Comparison of ENCODE assay signal across 12 mouse cellular contexts in genomic region chr10:92225818-92226217, GRCm38 (mm10).
DNase-seq lines count a peak whose midpoint lies in the region; ATAC-seq and TF ChIP-seq lines count a peak whose summit lies in the region.
"Had no signal": no experiment of that assay in that cellular context is flagged by ENCODE, and none has a peak within 500 bp of the region (broad histone marks: within the 10 kb centered on the region; RNA-seq: fewer than 3 reads in every experiment).

No protein-coding gene starts in this region.

- no peaks in the 10 kb centered on the region for H3K27me3 ChIP-seq in kidney, postnatal 0 days (ENCODE audit: insufficient read depth, low read length)
- H3K27me3 ChIP-seq in midbrain, embryonic 14.5 days (ENCODE audit: control insufficient read depth, insufficient read depth, low read length), result no peaks in the 10 kb centered on the region
- no peaks in the 10 kb centered on the region for H3K27me3 ChIP-seq in midbrain, embryonic 13.5 days
- H3K27me3 ChIP-seq: heart, embryonic 13.5 days had no signal

- H3K9ac ChIP-seq in kidney, postnatal 0 days (ENCODE audit: low read depth, low read length), result no peak overlapping the region
- H3K9ac ChIP-seq in midbrain, embryonic 14.5 days (replicated peaks; ENCODE audit: low read length), result no peak overlapping the region
- no peak overlapping the region for H3K9ac ChIP-seq in midbrain, embryonic 13.5 days (replicated peaks)
- H3K9ac ChIP-seq: heart, embryonic 13.5 days; liver, postnatal 0 days had no signal

- no peak overlapping the region for H3K27ac ChIP-seq in kidney, postnatal 0 days
- H3K27ac ChIP-seq in midbrain, embryonic 14.5 days (replicated peaks; ENCODE audit: low read depth, low read length), result no peak overlapping the region
- H3K27ac ChIP-seq in midbrain, embryonic 13.5 days, result no peak overlapping the region
- H3K27ac ChIP-seq: heart, embryonic 13.5 days had no signal

- H3K36me3 ChIP-seq in kidney, postnatal 0 days (ENCODE audit: insufficient read depth, low read length), result no peaks in the 10 kb centered on the region
- no peaks in the 10 kb centered on the region for H3K36me3 ChIP-seq in midbrain, embryonic 14.5 days (ENCODE audit: control insufficient read depth, insufficient read depth, low read length)
- no peaks in the 10 kb centered on the region for H3K36me3 ChIP-seq in midbrain, embryonic 13.5 days
- H3K36me3 ChIP-seq: heart, embryonic 13.5 days had no signal

- H3K4me1 ChIP-seq in kidney, postnatal 0 days (replicated peaks; ENCODE audit: insufficient read depth, low read length), result no peaks in the 10 kb centered on the region
- H3K4me1 ChIP-seq in midbrain, embryonic 14.5 days (ENCODE audit: control insufficient read depth, insufficient read depth, low read length), result no peaks in the 10 kb centered on the region
- no peaks in the 10 kb centered on the region for H3K4me1 ChIP-seq in midbrain, embryonic 13.5 days (replicated peaks)
- H3K4me1 ChIP-seq: heart, embryonic 13.5 days had no signal

- TF ChIP-seq CTCF in kidney, postnatal 0 days (IDR thresholded peaks at IDR 0.05; ENCODE audit: low read depth), result peak; percentile 60

- no peaks in the 10 kb centered on the region for H3K9me3 ChIP-seq in kidney, postnatal 0 days (replicated peaks; ENCODE audit: low read length)
- no peaks in the 10 kb centered on the region for H3K9me3 ChIP-seq in midbrain, embryonic 14.5 days (ENCODE audit: control insufficient read depth, low read length)
- no peaks in the 10 kb centered on the region for H3K9me3 ChIP-seq in midbrain, embryonic 13.5 days
- H3K9me3 ChIP-seq: heart, embryonic 13.5 days had no signal

- ATAC-seq in kidney, postnatal 0 days (replicated peaks; ENCODE audit: low FRiP score, low read depth), result no peak
- ATAC-seq in midbrain, embryonic 14.5 days (ENCODE audit: low FRiP score, low TSS enrichment), result no peak
- ATAC-seq in midbrain, embryonic 13.5 days, result no peak
- ATAC-seq: liver, postnatal 0 days had no signal

- DNase-seq in kidney, postnatal 0 days (ENCODE audit: low spot score), result peak; percentile 30
- no peak for DNase-seq in kidney, adult 8-10 months
- DNase-seq in midbrain, embryonic 14.5 days, result peak; percentile 41
- DNase-seq in embryo, embryonic 10.5 days (ENCODE audit: low spot score), result peak; percentile 41
- DNase-seq in retina, embryonic 14.5 days (ENCODE audit: low spot score), result peak; percentile 62
- no peak for DNase-seq in cerebellum, adult 11-12 months
- DNase-seq: adrenal gland, postnatal 36 days; cerebellum, adult 11 months; liver, postnatal 0 days; spleen, adult 18-20 months had no signal

- no peak overlapping the region for H3K4me3 ChIP-seq in kidney, postnatal 0 days (replicated peaks; ENCODE audit: low read depth, low read length)
- no peak overlapping the region for H3K4me3 ChIP-seq in midbrain, embryonic 14.5 days (replicated peaks; ENCODE audit: low read depth, low read length)
- no peak overlapping the region for H3K4me3 ChIP-seq in midbrain, embryonic 13.5 days (replicated peaks)
- H3K4me3 ChIP-seq: heart, embryonic 13.5 days had no signal

- H3K4me2 ChIP-seq in kidney, postnatal 0 days (ENCODE audit: low read length), result no peak overlapping the region
- H3K4me2 ChIP-seq in midbrain, embryonic 14.5 days (ENCODE audit: low read length), result no peak overlapping the region
- no peak overlapping the region for H3K4me2 ChIP-seq in midbrain, embryonic 13.5 days (replicated peaks)
- H3K4me2 ChIP-seq: heart, embryonic 13.5 days had no signal

- WGBS in kidney, postnatal 0 days, result 74% methylated on average over 4 of the region's 4 CpGs
- WGBS in midbrain, embryonic 14.5 days, result 74% methylated on average over 4 of the region's 4 CpGs
- 72% methylated on average over 4 of the region's 4 CpGs for WGBS in midbrain, embryonic 13.5 days

Comparison
In these comparisons a context has a peak if more than half of its experiments do, and no peak if none do; other contexts are left out.
1. DNase-seq: peak in kidney, postnatal 0 days (single experiment), midbrain, embryonic 14.5 days (single experiment), embryo, embryonic 10.5 days (single experiment) and retina, embryonic 14.5 days (single experiment); none in kidney, adult 8-10 months (0 of 2) and cerebellum, adult 11-12 months (single experiment).